Comparison of ENCODE assay signal across 8 mouse cellular contexts in genomic region chr11:98786359-98787214, GRCm38 (mm10). TPM values are rescaled to one million over a fixed set of nuclear protein-coding genes. Genes with fewer than 3 reads are reported as not detected.
DNase-seq lines count a peak whose midpoint lies in the region; ATAC-seq lines count a peak whose summit lies in the region.

No protein-coding gene starts in this region.

- H3K4me1 ChIP-seq in hindbrain, embryonic 10.5 days (replicated peaks) = peaks cover 74% of the 10 kb centered on the region
- H3K4me1 ChIP-seq in lung, embryonic 16.5 days (replicated peaks; ENCODE audit: control insufficient read depth, insufficient read depth, low read length) = peaks cover 64% of the 10 kb centered on the region

- peak; percentile 97 for DNase-seq in Muller cell, postnatal 12 days (ENCODE audit: inconsistent ontology term)
- DNase-seq in cerebellum, adult 8-10 months = peak; percentile 97
- peak; percentile 95 for DNase-seq in hindbrain, embryonic 10.5 days (ENCODE audit: low spot score)
- DNase-seq in layer of hippocampus, adult 9-11 months = peak; percentile 95
- DNase-seq in ovary, postnatal 14 days (ENCODE audit: low spot score) = peak; percentile 98
- peak; percentile 93 for DNase-seq in thymus, postnatal 14 days

- peak; percentile 21 for ATAC-seq in frontal cortex, adult (ENCODE audit: low TSS enrichment)
- peak; percentile 79 for ATAC-seq in lung, embryonic 16.5 days (ENCODE audit: low read depth)

- peak overlapping the region; percentile 50 for H3K4me2 ChIP-seq in lung, embryonic 16.5 days (ENCODE audit: low read depth, low read length)

- peak overlapping the region; percentile 30 for H3K4me3 ChIP-seq in hindbrain, embryonic 10.5 days
- H3K4me3 ChIP-seq in lung, embryonic 16.5 days (ENCODE audit: low read length) = peak overlapping the region; percentile 25

- H3K27ac ChIP-seq in hindbrain, embryonic 10.5 days = peak overlapping the region; percentile 77
- H3K27ac ChIP-seq in lung, embryonic 16.5 days (ENCODE audit: low read length) = peak overlapping the region; percentile 99

- 6% methylated on average over 15 of the region's 15 CpGs for WGBS in hindbrain, embryonic 10.5 days
- WGBS in lung, embryonic 16.5 days = under 1% methylated on average over 15 of the region's 15 CpGs

- no peaks in the 10 kb centered on the region for H3K9me3 ChIP-seq in hindbrain, embryonic 10.5 days
- H3K9me3 ChIP-seq in lung, embryonic 16.5 days (ENCODE audit: control insufficient read depth, low read length) = no peaks in the 10 kb centered on the region

- H3K27me3 ChIP-seq in hindbrain, embryonic 10.5 days (ENCODE audit: insufficient read depth, poor library complexity, severe bottlenecking) = peaks cover 5% of the 10 kb centered on the region; the same call in 1 of the 2 replicates
- H3K27me3 ChIP-seq in lung, embryonic 16.5 days (ENCODE audit: control insufficient read depth, insufficient read depth, low read depth, low read length) = no peaks in the 10 kb centered on the region

- no peaks in the 10 kb centered on the region for H3K36me3 ChIP-seq in hindbrain, embryonic 10.5 days
- H3K36me3 ChIP-seq in lung, embryonic 16.5 days (ENCODE audit: control insufficient read depth, insufficient read depth, low read length) = no peaks in the 10 kb centered on the region

- peak overlapping the region; percentile 61 for H3K9ac ChIP-seq in lung, embryonic 16.5 days (ENCODE audit: low read length)

RNA-seq across cellular contexts. Expression of gene Msl1, which starts 8.7 kb away (rescaled TPM):
- polyA plus RNA-seq in hindbrain, embryonic 10.5 days (2016; fragmentation: Nextera tagmentation; extraction: Ambion mirVana) = 24.4 and 25.2 TPM in 2 replicates
- polyA plus RNA-seq in lung, embryonic 16.5 days (2015; fragmentation: Nextera tagmentation; extraction: Ambion mirVana) = 19.4 and 20.3 TPM in 2 replicates

RNA-seq across cellular contexts. Expression of gene Nr1d1, which starts 11.5 kb away (rescaled TPM):
- polyA plus RNA-seq in hindbrain, embryonic 10.5 days (2016; fragmentation: Nextera tagmentation; extraction: Ambion mirVana) = 1.2 and 1.5 TPM in 2 replicates
- 1.4 and 1.6 TPM in 2 replicates for polyA plus RNA-seq in lung, embryonic 16.5 days (2015; fragmentation: Nextera tagmentation; extraction: Ambion mirVana)

RNA-seq across cellular contexts. Expression of gene Casc3, which starts 18.1 kb away (rescaled TPM):
- polyA plus RNA-seq in hindbrain, embryonic 10.5 days (2016; fragmentation: Nextera tagmentation; extraction: Ambion mirVana) = 49.5 and 55.9 TPM in 2 replicates
- polyA plus RNA-seq in lung, embryonic 16.5 days (2015; fragmentation: Nextera tagmentation; extraction: Ambion mirVana) = 33.2 and 36.6 TPM in 2 replicates

RNA-seq across cellular contexts. Expression of gene Thra, which starts 46.1 kb away (rescaled TPM):
- 12.8 and 22.2 TPM in 2 replicates for polyA plus RNA-seq in hindbrain, embryonic 10.5 days (2016; fragmentation: Nextera tagmentation; extraction: Ambion mirVana)
- polyA plus RNA-seq in lung, embryonic 16.5 days (2015; fragmentation: Nextera tagmentation; extraction: Ambion mirVana) = 36.3 and 36.4 TPM in 2 replicates

RNA-seq across cellular contexts. Expression of gene Rapgefl1, which starts 50.0 kb away (rescaled TPM):
- 1.1 and 2.2 TPM in 2 replicates for polyA plus RNA-seq in hindbrain, embryonic 10.5 days (2016; fragmentation: Nextera tagmentation; extraction: Ambion mirVana)
- polyA plus RNA-seq in lung, embryonic 16.5 days (2015; fragmentation: Nextera tagmentation; extraction: Ambion mirVana) = 1.3 and 1.4 TPM in 2 replicates

Comparison
In these comparisons a context has a peak if more than half of its experiments do, and no peak if none do; other contexts are left out.
1. Peak in every context shown above with its lines: DNase-seq, ATAC-seq, H3K4me3 ChIP-seq and H3K27ac ChIP-seq.